Mouse (Mus musculus) MEL (cell line): ENCODE data around the gene Vav2. TPM values are rescaled to one million over a fixed set of nuclear protein-coding genes. Genes with fewer than 3 reads are reported as not detected.

Source experiments
- DNase-seq: peaks from one replicate; pipeline ENCODE4 v3.0.0; 2011; ENCODE audit warnings: low read depth, low spot score
- H3K27ac ChIP-seq: 2 replicates; pipeline ENCODE4 v1.5.1; 2012; ENCODE audit warnings: low read depth, mild to moderate bottlenecking, control low read depth, low read length, moderate library complexity; ENCODE audit not compliant: control insufficient read depth
- H3K27me3 ChIP-seq, 2 experiments: fragments of 150-350 bp in 1 of 2; sonication (generic) in 1 of 2; 2 replicates each; pipeline ENCODE4 v1.6.1; 2012; ENCODE audit warnings: low read length in 2 of 2, mild to moderate bottlenecking in 2 of 2, improper control_type of control experiment in 1 of 2, moderate library complexity in 1 of 2; ENCODE audit not compliant: insufficient read depth in 2 of 2, control insufficient read depth in 1 of 2
- H3K36me3 ChIP-seq, 2 experiments: 2 replicates each; pipeline ENCODE4 v1.6.1; 2012 to 2014; ENCODE audit warnings: low read length in 2 of 2, improper control_type of control experiment in 1 of 2, inconsistent platforms in 1 of 2, mild to moderate bottlenecking in 1 of 2; ENCODE audit not compliant: insufficient read depth in 2 of 2, control insufficient read depth in 1 of 2
- H3K4me1 ChIP-seq, 2 experiments: fragments of 150-350 bp in 1 of 2; sonication (generic) in 1 of 2; 2 replicates each; pipeline ENCODE4 v1.6.1; 2012; ENCODE audit warnings: low read length in 2 of 2, improper control_type of control experiment in 1 of 2, mild to moderate bottlenecking in 1 of 2; ENCODE audit not compliant: insufficient read depth in 2 of 2, control insufficient read depth in 1 of 2
- H3K4me3 ChIP-seq, 2 experiments: fragments of 150-350 bp in 1 of 2; sonication (generic) in 1 of 2; 2 replicates each; pipeline ENCODE4 v1.5.1; 2012; ENCODE audit warnings: low read depth in 2 of 2, low read length in 2 of 2, mild to moderate bottlenecking in 2 of 2, moderate library complexity in 2 of 2, control low read depth in 1 of 2, improper control_type of control experiment in 1 of 2; ENCODE audit not compliant: control insufficient read depth in 1 of 2, insufficient read depth in 1 of 2
- H3K79me2 ChIP-seq: 2 replicates; pipeline ENCODE4 v1.6.1; 2012; ENCODE audit warnings: mild to moderate bottlenecking, low read length, moderate library complexity; ENCODE audit not compliant: control insufficient read depth, poor library complexity, insufficient read depth
- H3K9ac ChIP-seq: 2 replicates; pipeline ENCODE4 v1.6.1; 2012; ENCODE audit warnings: low read depth, mild to moderate bottlenecking, control low read depth, low read length, moderate library complexity; ENCODE audit not compliant: control insufficient read depth, poor library complexity, severe bottlenecking
- H3K9me3 ChIP-seq: fragments of 150-350 bp; sonication (generic); replicated peaks from 2 replicates; pipeline ENCODE4 v1.6.1; 2012; ENCODE audit warnings: mild to moderate bottlenecking, low read length, improper control_type of control experiment, moderate library complexity; ENCODE audit not compliant: insufficient read depth
- CHD1 ChIP-seq: IDR thresholded peaks from 2 replicates; pipeline ENCODE4 v1.6.1; 2012; ENCODE audit warnings: low read depth, mild to moderate bottlenecking, inconsistent platforms, low read length, improper control_type of control experiment
- EP300 ChIP-seq, 2 experiments: IDR thresholded peaks; 2 replicates each; pipeline ENCODE4 v1.6.1; 2011; ENCODE audit warnings: improper control_type of control experiment in 2 of 2, low read length in 2 of 2, low read depth in 1 of 2, mild to moderate bottlenecking in 1 of 2
- GABPA ChIP-seq: IDR thresholded peaks from 2 replicates; pipeline ENCODE4 v1.6.1; 2012; ENCODE audit warnings: low read depth, mild to moderate bottlenecking, inconsistent platforms, low read length, improper control_type of control experiment, moderate library complexity
- HCFC1 ChIP-seq: IDR thresholded peaks from 2 replicates; pipeline ENCODE4 v1.6.1; 2012; ENCODE audit warnings: low read depth, mild to moderate bottlenecking, inconsistent platforms, low read length, improper control_type of control experiment, moderate library complexity
- JUND ChIP-seq: IDR thresholded peaks from 2 replicates; pipeline ENCODE4 v1.6.1; 2011; ENCODE audit warnings: low read depth, mild to moderate bottlenecking, improper control_type of control experiment, low read length
- KAT2A ChIP-seq: conservative IDR thresholded peaks from 2 replicates; pipeline ENCODE4 v1.6.1; 2012; ENCODE audit warnings: low read depth, low read length, improper control_type of control experiment, inconsistent platforms
- MAFK ChIP-seq: IDR thresholded peaks from 2 replicates; pipeline ENCODE4 v1.6.1; 2011; ENCODE audit warnings: low read depth, mild to moderate bottlenecking, low read length, improper control_type of control experiment, borderline replicate concordance
- MAX ChIP-seq: IDR thresholded peaks from 2 replicates; pipeline ENCODE4 v1.6.1; 2011; ENCODE audit warnings: low read length, improper control_type of control experiment
- MEF2A ChIP-seq: IDR thresholded peaks from 2 replicates; pipeline ENCODE4 v1.6.1; 2014; ENCODE audit warnings: low read depth, mild to moderate bottlenecking, inconsistent platforms, low read length, improper control_type of control experiment; ENCODE audit not compliant: poor library complexity, insufficient replicate concordance, severe bottlenecking; ENCODE audit errors: extremely low read depth
- MXI1 ChIP-seq: IDR thresholded peaks from 2 replicates; pipeline ENCODE4 v1.6.1; 2011; ENCODE audit warnings: mild to moderate bottlenecking, low read depth, low read length, improper control_type of control experiment
- MYB ChIP-seq: IDR thresholded peaks from 2 replicates; pipeline ENCODE4 v1.6.1; 2011; ENCODE audit warnings: mild to moderate bottlenecking, low read depth, low read length, improper control_type of control experiment
- MYC ChIP-seq: IDR thresholded peaks from 2 replicates; pipeline ENCODE4 v1.6.1; 2011; ENCODE audit warnings: low read depth, mild to moderate bottlenecking, low read length, improper control_type of control experiment, moderate library complexity
- RCOR1 ChIP-seq: IDR thresholded peaks from 2 replicates; pipeline ENCODE4 v1.6.1; 2012; ENCODE audit warnings: low read depth, mild to moderate bottlenecking, inconsistent platforms, low read length, improper control_type of control experiment
- TAL1 ChIP-seq: IDR thresholded peaks from 2 replicates; pipeline ENCODE4 v1.6.1; 2012; ENCODE audit warnings: mild to moderate bottlenecking, inconsistent platforms, low read length, moderate library complexity, mixed read lengths
- TBP ChIP-seq: IDR thresholded peaks from 2 replicates; pipeline ENCODE4 v1.8.0; 2011; ENCODE audit warnings: low read depth, low read length, improper control_type of control experiment
- UBTF ChIP-seq: IDR thresholded peaks from 2 replicates; pipeline ENCODE4 v1.6.1; 2012; ENCODE audit warnings: low read depth, mild to moderate bottlenecking, inconsistent platforms, low read length, improper control_type of control experiment, moderate library complexity, borderline replicate concordance; ENCODE audit not compliant: insufficient read depth
- USF1 ChIP-seq: IDR thresholded peaks from 2 replicates; pipeline ENCODE4 v1.6.1; 2014; ENCODE audit warnings: low read depth, mild to moderate bottlenecking, inconsistent platforms, low read length, improper control_type of control experiment, moderate library complexity
- ZC3H11A ChIP-seq: IDR thresholded peaks from 2 replicates; pipeline ENCODE4 v1.6.1; 2012; ENCODE audit warnings: low read depth, mild to moderate bottlenecking, inconsistent platforms, low read length, improper control_type of control experiment
- ZKSCAN1 ChIP-seq: IDR thresholded peaks from 2 replicates; pipeline ENCODE4 v1.6.1; 2012; ENCODE audit warnings: low read depth, mild to moderate bottlenecking, inconsistent platforms, low read length, improper control_type of control experiment, moderate library complexity
- ZNF384 ChIP-seq: IDR thresholded peaks from 2 replicates; pipeline ENCODE4 v1.6.1; 2012; ENCODE audit warnings: low read depth, mild to moderate bottlenecking, inconsistent platforms, low read length, improper control_type of control experiment
- polyA plus RNA-seq, 2 experiments: library from polyadenylated mRNA; stranded (reverse) in 1 of 2; unstranded in 1 of 2; fragments of >175 nt in 1 of 2; fragments of >200 nt in 1 of 2; gene quantifications; 2 replicates each; pipeline versions ENCODE4 v1.2.1 to v1.2.4; 2012; ENCODE audit warnings: low replicate concordance in 2 of 2, low read depth in 1 of 2; ENCODE audit not compliant: insufficient read length in 2 of 2, insufficient read depth in 1 of 2, missing spikeins in 1 of 2
- total RNA-seq: library from RNA; depleted of rRNA; stranded (reverse); fragments of 300-350 nt; gene quantifications from 2 replicates; pipeline ENCODE4 v1.2.3, GENCODE M21; 2012

Gene Vav2
- total and polyA plus RNA-seq, 3 experiments, result 8.8 to 15.9 TPM; not detected in 1

GRCm38 (mm10) chr2:27337261-27337660 is 89.6 kb downstream of the Vav2 start:
- DNase-seq, result no peak
- TF ChIP-seq USF1 (no peak), MYC (no peak), MAX (no peak), MYB (no peak), UBTF (no peak), MEF2A (no peak), JUND (no peak), ZKSCAN1 (no peak), TBP (no peak), MXI1 (no peak), HCFC1 (no peak), RCOR1 (no peak), EP300 (IDR thresholded peaks at IDR 0.05; ENCODE audit: low read depth in 1 of 2, low read length in 2 of 2) (no peak), TAL1 (no peak), MAFK (no peak), ZC3H11A (no peak), KAT2A (no peak), ZNF384 (no peak)
- TF ChIP-seq, all 39 proteins: peak for 0
- H3K9ac ChIP-seq, result no peak overlapping the region
- no peaks in the 10 kb centered on the region for H3K9me3 ChIP-seq
- H3K4me3 ChIP-seq, result no peak overlapping the region
- no peaks in the 10 kb centered on the region for H3K27me3 ChIP-seq
- no peaks in the 10 kb centered on the region for H3K79me2 ChIP-seq
- no peak overlapping the region for H3K27ac ChIP-seq
- no peaks in the 10 kb centered on the region for H3K36me3 ChIP-seq
- H3K4me1 ChIP-seq, result no peaks in the 10 kb centered on the region

GRCm38 (mm10) chr2:27336600-27336999 is 90.2 kb downstream of the Vav2 start:
- H3K36me3 ChIP-seq, result no peaks in the 10 kb centered on the region
- H3K4me1 ChIP-seq, result no peaks in the 10 kb centered on the region
- no peak for TF ChIP-seq GABPA
- TF ChIP-seq CHD1, result no peak
- no peak for TF ChIP-seq TAL1
- no peak for TF ChIP-seq MAFK
- TF ChIP-seq RCOR1, result no peak
- TF ChIP-seq MEF2A, result no peak
- no peak for TF ChIP-seq KAT2A
- H3K27ac ChIP-seq, result no peak overlapping the region
- no peaks in the 10 kb centered on the region for H3K79me2 ChIP-seq
- H3K9ac ChIP-seq, result no peak overlapping the region
- H3K27me3 ChIP-seq, result no peaks in the 10 kb centered on the region
- no peaks in the 10 kb centered on the region for H3K9me3 ChIP-seq
- no peak for DNase-seq
- H3K4me3 ChIP-seq, result no peak overlapping the region
